Mouse (Mus musculus) mouse embryonic stem cell (cell line): Measurements from ENCODE around the gene Galr2.

Experiments
- in situ Hi-C, 2 experiments: fragments of 300-500 bp; cut with MboI; formaldehyde crosslinking; loops; 1 replicate in 1 of 2; 3 replicates in 1 of 2; pipeline ENCODE4 v1.14.3; 2019 to 2020; ENCODE audit warnings: low sequenced_read_pairs in 2 of 2, low pct_unique_long_range_greater_than_20kb in 1 of 2, mixed read lengths in 1 of 2; ENCODE audit not compliant: unreplicated experiment in 1 of 2

The Galr2 gene

DNA sequence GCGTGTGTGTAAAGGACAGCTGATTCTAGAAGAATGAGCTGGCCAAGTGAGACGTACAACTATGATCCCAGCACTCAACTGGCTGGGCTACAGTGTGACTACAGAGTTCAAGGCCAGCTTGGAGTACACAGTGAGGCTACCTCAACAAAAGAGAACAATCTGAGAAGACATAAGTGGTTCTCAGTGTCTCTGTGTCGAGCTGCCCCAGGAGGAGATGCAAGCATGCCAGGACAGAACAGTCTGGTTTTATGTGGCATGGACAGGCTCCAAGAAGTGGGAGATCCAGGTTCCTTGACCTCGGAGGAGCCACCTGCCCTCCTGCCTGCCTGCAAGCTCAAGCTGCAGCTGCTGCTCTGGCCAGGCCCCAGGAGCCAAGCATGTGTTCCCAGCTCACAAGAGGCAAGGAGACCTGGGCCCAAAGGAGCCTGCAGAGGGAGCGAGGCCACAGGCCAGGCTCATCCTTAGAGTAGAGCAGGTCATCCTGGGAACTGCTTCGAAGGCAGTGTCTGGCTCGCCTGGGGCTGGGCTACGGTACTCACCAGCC lies 15.5 kb downstream of the Galr2 start:
- in situ Hi-C loops = loop anchor here in 1 of 2 experiments (5.0 kb wide), 1 partner anchor 74 kb away; no protein-coding TSS in a partner anchor

DNA sequence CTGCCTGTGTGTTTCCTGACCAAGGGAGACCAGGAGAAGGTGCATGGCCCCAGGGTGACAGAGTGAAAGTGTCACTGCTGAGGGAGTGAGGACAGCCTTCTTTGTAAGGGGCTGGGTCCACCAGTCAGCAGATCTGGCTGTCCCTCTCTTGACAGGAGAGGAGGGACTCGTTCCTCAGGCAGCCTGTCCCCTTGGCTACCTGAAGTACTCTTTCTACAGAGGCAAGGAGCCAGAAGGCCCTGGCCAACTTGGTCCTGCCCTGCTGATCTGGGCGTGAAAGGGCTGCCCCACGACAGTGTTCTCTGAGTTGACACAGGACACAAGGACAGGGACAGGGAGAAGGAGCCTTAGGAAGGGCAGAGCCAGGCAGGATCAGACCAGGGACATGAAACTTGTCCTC lies 16.3 kb downstream of the Galr2 start:
- in situ Hi-C loops = loop anchor here in 1 of 2 experiments (5.0 kb wide), 1 partner anchor 75 kb away; no protein-coding TSS in a partner anchor

DNA sequence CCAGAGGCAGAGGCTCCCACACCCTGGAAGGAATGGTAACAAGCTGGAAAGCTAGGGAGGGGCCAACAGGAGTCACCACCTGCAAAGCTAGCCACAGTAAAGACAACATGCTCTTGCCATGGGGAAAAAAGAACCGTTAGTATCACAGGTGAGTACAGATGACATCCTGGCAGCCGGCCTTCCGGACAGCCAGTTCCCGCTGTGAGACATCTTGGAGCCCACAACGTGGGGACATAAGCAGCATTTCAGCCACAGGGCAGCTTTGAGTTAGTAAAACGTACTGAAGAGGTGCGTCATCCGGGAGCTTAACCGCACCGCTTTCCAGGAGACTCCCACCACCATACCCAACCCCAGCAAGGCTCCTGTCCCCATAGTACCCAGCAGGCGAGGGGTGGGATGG lies 17.5 kb downstream of the Galr2 start:
- in situ Hi-C loops = loop anchor here in 1 of 2 experiments (5.0 kb wide), 1 partner anchor 76 kb away; no protein-coding TSS in a partner anchor

DNA sequence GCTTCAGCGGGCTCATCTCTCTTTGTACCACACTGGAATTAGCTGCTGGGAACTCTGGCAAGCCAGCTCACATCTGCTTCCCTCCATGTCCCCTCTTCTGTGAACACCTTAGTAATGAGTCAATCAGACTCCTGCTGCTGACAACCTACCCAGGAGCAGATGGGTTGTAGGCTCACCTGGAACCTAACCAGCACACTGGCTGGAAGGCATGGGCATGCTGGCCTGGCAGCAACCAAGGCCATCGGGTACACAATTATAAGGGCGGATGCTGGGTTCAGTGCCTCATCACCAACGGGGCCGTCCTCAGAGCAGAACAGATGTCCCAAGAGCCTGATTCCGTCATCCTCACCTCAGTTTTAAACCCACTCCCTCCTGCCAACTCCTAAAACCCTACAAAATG lies 17.9 kb downstream of the Galr2 start:
- in situ Hi-C loops = loop anchor here in 1 of 2 experiments (5.0 kb wide), 1 partner anchor 76 kb away; no protein-coding TSS in a partner anchor

DNA sequence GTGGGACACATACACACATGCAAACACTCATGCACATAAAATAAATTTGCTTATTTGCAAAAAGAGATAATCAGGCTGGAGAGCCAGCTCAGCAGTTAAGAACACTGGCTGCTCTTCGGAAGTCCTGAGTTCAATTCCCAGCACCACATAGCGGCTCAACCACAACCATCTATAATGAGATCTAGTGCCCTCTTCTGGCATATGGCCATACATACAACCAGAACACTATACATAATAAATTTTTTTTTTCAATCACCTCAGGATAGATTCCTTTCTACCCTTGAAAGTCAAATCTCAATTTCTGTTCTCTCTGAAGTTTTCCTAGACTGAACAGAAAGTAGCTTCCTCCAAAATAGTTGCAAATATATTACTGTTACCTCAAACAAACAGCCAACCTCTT lies 24.7 kb downstream of the Galr2 start:
- in situ Hi-C loops = loop anchor here in 1 of 2 experiments (5.0 kb wide), 1 partner anchor 83 kb away; no protein-coding TSS in a partner anchor

DNA sequence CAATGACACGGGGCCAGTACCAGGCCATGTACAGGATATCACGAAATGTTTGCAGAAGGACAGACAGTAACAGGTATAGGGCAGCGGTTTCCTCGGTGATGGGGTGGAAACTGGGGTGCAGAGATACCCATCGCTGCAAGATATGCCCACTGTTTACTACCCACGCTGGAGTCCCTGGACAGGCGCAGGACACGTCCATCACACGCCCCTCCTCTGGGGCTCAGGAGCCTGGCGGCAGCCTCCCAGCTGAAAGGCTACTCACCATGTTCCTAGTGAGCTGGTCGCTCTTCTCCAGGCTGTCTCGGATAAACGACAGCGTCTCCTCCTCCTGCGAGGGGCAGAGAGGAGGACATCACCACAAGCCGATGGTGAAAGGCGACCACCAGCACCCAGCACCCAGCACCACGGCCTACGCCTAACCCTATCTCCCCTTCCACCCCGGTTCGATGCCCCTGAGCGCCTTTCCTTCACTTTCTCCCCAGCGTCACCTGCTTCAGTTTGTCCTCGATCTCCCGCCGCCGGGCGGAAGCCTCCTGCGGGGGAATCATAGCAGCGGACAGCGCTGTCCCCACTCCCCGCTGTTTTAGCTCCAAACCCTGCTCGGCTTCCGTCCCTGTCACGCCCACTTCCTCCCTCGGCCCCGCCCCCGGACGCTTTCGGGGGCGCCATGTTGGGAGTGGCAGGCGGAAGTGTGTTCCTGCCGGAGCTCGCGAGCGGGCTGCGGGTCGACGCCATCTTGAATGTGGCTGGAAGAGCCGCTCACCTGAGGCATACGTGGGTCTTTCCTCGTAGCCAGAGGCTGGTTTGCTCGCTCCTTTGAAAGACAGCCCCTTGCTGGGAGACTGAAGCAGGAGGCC lies 25.6 kb downstream of the Galr2 start:
- in situ Hi-C loops = loop anchor here in 1 of 2 experiments (5.0 kb wide), 1 partner anchor 84 kb away; no protein-coding TSS in a partner anchor

DNA sequence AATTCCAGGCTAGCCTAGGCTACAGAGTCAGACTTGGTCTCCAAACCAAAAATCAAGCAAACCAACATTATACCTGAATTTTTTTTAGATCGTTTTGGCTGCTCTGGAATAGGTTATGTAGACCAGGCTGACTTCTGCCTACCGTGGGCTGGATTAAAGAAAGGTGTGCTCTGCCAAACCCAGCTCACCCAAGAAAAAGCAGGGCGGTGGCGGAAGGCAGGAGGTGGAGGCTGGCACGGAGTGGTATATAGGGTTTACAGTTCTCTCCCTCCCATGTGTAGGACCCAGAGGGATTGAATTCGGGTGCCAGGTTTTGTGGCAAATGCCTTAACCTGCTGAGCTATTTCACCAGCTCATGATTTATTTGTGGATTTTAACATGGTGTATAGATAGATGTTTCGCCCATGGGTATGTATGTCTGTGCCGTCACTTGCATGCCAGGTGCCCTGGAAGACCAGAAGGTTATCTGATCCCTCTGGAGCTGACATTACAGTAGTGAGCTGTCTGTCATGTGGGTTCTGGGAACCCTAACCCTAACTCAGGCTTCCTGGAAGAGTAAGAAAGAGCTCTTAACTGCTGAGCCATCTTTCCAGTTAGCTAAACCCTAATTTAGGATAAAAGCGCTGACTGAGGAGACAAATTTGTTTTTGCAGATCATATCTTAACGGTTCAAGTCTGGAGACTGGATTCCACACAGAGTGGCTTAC lies 26.4 kb downstream of the Galr2 start, which contains the start of gene Exoc7:
Gene Exoc7, minus strand, starts transcription at position 215 of the 707 bp plus-strand sequence.
- in situ Hi-C loops = loop anchor here in 1 of 2 experiments (5.0 kb wide), 1 partner anchor 85 kb away; no protein-coding TSS in a partner anchor

DNA sequence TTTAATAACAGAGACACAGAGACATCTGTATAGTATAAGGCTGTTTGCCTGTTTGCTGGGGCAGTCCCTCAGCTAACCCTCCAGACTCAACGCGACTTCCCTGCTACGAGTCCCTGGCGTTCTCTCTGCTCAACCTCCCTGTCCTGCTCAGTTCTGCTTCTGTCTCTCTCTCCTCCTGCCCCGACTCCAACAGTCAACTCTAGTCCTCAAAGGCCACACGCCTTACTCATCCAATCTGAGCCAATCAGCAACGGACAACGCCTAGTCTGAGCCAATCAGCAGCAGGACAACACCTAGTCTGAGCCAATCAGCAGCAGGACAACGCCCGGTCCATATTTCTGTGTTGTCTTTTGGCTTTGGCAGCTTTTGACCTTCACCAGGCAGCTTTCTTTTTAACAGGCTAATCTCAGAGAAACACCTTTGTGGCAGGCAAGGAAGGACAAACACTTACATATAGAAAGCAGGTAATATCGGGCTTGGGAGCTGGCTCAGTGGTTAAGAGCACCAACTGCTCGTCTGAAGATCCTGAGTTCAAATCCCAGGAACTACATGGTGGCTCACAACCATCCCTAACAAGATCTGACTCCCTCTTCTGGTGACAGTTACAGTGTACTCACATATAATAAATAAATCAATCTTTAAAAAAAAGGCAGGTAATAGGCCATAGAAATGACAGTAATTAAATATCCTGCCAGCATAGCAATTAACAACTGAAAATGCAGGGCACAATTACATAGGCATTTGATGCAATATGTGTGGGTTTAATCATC lies 27.2 kb downstream of the Galr2 start:
- in situ Hi-C loops = loop anchor here in 1 of 2 experiments (5.0 kb wide), 1 partner anchor 86 kb away; no protein-coding TSS in a partner anchor

DNA sequence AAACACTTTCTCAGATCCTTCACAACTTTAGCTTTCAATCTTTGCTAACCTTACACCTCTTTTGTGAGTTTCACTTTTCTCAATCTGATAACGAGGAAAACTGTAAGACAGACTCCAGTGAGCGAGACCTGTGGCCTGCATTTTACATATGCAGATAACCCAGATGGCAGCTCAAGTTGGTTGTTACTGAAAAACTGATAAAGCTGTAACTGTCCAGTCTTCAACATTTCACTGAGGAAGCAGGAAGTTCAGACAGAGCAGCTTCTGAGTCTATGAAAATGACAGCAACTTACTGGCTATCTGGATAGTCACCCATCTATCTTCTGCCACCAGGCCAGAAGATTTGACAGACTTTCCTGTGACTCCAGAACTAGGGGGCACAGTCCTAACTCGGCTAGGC lies 28.9 kb downstream of the Galr2 start:
- in situ Hi-C loops = loop anchor here in 1 of 2 experiments (5.0 kb wide), 1 partner anchor 87 kb away; no protein-coding TSS in a partner anchor

DNA sequence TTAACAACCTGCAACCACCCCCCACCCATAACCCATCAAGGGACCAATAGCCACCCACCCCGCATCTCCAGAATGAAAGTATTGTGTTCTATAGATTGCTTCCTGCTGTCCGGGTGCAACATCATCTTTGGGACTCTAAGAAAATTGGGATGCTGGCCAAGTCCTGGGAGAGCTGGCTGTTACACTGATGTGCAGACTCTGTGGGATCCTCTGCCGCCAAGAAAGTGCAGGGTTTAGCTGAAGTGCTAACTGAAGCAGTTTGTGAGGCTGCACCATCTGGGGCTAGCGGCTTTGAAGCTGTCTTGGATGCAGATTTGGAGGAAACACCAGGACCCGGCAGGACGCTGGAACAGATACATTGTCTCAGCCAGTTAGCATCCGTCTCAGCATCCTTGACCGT lies 30.4 kb downstream of the Galr2 start:
- in situ Hi-C loops = no loop called here

DNA sequence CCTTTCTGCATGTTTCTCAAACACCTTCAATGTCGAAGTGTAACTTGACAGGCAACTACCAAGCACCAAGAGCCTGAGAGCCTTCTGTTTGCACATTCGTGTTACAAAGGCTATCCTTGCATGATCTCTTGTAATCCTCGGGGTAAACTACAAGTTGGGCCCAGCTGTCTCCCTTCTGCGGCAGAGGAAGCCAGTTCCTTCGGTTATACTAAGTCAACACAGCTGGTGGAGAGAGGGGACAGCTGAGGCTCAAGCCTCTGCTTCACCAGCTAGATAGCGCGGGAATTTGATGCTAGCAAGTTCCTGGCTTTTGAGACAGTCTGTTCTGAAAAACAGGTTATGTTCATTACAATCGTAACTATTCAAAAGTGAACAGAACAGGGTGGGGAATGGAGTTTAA lies 31.6 kb downstream of the Galr2 start:
- in situ Hi-C loops = no loop called here

DNA sequence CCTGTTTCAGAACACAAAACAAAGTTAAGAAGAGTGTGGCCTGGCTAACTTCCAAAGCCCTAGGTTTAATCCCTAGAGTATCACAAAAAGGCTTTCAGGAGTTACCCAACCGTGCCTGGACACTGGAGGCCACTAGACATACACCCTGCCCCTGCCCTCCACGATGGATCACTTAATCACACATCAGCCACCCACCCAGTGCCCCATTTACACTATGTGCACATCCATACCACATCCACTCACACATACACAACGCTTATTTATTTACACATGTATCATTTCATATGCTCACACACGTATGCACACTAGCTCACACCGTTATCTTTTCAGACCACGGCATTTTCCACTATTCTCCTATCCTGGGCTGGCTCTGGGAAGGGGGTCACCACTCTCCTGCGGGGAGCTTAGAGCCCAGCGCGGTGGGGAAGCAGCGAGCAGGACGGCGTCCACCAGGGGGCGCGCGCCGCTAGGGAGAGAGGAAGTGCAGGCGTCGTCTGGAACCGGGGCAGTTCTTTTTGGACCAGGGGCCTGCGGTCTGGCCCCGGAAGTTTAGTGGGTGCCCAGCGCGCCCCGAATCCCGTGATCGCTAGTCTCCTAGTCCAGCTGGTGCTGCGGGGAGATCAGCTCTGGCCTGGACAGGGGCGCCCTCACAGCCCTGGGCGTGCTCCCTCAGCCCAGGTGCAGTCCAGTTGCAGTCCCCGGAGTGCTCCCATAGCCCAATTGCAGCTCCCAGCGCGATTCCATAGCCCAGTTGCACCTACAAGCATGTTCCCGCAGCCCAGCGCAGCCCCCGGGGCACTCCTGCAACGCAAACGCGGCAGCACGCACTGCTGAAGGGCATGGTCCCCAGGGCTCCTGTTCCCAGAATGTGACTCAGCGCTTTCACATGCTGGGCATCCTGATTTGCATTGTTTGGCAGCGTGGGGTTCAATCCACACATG lies 38.2 kb downstream of the Galr2 start:
- in situ Hi-C loops = loop anchor here (5.0 kb wide), 2 partner anchors 128 to 138 kb away; no protein-coding TSS in a partner anchor

DNA sequence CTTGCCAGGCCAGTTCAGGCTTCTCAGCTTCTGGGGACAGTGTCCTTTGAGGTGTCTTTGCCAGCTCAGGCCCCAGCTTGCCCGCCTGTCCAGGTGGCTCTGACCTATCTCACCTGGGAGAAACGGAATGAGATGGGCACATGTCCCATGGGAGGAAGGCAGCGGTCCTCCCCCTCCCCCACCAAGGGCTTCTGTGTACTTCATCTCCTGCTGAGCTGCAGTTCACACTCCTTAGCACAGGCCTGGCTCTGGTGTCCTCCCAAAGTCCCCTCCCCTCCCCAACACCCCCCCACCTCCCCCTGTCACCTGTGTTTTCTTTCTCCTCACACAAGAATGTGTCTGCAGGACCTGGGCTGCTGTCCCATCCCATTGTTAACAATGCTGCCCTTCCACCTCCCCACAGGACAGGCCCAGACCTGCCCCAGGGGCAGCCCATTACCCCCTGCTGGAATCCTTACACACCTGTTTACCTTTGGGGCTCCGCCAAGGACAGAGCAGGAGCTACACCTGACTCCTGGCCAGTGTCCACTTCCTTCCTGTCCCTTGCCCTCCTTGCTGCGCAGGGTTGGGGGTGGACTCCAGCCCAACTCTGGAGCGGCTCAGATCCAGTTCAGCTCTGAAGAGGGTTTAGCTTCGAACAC lies 46.3 kb downstream of the Galr2 start:
- in situ Hi-C loops = no loop called here

DNA sequence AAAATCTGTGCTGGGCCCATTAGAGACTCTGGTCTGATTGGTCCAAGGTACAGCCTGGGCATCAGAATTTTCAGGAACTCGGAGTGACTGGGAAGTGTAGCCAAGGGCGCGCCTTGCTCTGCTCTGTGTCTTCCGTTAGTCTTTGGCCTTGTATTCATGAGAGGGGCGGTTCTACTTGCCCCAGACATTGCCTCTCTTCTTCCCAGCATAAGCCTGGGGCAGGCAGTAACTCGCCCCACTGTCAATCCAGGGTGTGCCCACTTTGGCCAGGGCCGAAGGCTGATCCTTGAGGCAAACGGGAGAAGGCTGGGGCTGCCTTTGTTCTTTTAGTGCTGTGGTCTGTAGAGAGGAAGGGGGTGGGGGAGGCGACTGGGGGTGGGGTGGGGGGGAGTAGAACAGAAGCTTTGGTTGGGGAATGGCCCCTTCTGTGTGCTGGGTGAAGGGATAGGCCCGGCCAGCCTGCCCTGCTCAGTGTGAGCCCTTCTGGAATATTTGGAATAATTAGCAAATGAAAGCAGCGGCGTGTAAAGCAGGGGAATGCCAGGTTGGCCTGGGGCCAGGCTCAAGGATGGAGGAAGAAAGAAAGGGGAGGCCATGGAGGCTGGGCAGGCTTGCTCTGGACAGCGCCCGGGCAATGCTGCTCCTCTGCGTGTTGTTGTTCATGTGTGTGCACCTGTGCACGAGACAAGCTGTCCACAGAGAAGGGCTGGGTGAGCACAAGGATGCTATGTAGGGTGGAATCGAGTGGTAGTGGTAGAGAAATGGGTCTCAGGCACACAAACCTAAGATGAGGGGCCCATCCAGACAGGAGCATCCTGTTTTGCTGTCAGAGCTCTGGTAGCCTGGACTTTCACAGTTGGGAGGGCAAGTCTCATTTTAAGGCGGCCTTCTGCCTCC lies 48.8 kb downstream of the Galr2 start:
- in situ Hi-C loops = no loop called here

DNA sequence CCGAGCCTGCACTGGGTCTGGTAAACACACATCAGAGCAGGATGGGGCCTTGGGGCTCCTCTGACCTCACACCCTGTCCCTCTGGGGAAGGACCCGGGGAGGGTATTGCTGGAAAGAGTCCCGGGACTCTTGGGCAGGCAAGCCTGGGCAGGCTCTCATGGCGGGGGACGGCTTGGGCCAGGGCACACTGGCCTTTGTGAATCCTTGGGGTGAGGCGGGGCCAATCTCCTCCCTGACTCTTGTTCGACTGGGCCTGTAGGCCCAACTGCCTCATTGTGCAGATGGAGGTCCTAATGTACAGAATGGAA lies 49.4 kb downstream of the Galr2 start:
- in situ Hi-C loops = no loop called here
